Mouse (Mus musculus) thymus, postnatal 36 days (tissue): ENCODE measurements around the gene Mindy4.

ENCODE experiments used
- DNase-seq, 2 experiments: peaks; one replicate each; pipeline ENCODE4 v3.0.0; 2022; ENCODE audit warnings: mixed read lengths in 2 of 2

Gene Mindy4

GRCm38 (mm10) chr6:55313893-55314292 is 110.7 kb downstream of the Mindy4 start:
- no peak for DNase-seq

- DNase-seq: no peak
Measured at GRCm38 (mm10) chr6:55314628-55315027, 111.4 kb downstream of the Mindy4 start.

GRCm38 (mm10) chr6:55318597-55318996 is 115.4 kb downstream of the Mindy4 start:
- no peak for DNase-seq

GRCm38 (mm10) chr6:55319585-55320551 is 116.7 kb downstream of the Mindy4 start:
- no peak for DNase-seq

GRCm38 (mm10) chr6:55320894-55321293 is 117.7 kb downstream of the Mindy4 start:
- no peak for DNase-seq

GRCm38 (mm10) chr6:55321518-55321917 is 118.3 kb downstream of the Mindy4 start:
- DNase-seq: no peak

GRCm38 (mm10) chr6:55322980-55323379 is 119.8 kb downstream of the Mindy4 start:
- no peak for DNase-seq

- no peak for DNase-seq
Measured at GRCm38 (mm10) chr6:55323908-55324634, 120.9 kb downstream of the Mindy4 start.

GRCm38 (mm10) chr6:55324785-55325184 is 121.6 kb downstream of the Mindy4 start:
- DNase-seq: no peak

- DNase-seq: no peak
Measured at GRCm38 (mm10) chr6:55326299-55326698, 123.1 kb downstream of the Mindy4 start.

GRCm38 (mm10) chr6:55327326-55327725 is 124.1 kb downstream of the Mindy4 start:
- no peak for DNase-seq

- DNase-seq: no peak
Measured at GRCm38 (mm10) chr6:55328179-55328578, 125.0 kb downstream of the Mindy4 start.

GRCm38 (mm10) chr6:55331315-55331714 is 128.1 kb downstream of the Mindy4 start:
- DNase-seq: peak in 1 of 2 experiments; percentile 13

GRCm38 (mm10) chr6:55332100-55332772 is 129.1 kb downstream of the Mindy4 start:
- no peak for DNase-seq

- DNase-seq: no peak
Measured at GRCm38 (mm10) chr6:55332773-55333109, 129.6 kb downstream of the Mindy4 start.

- no peak for DNase-seq
Measured at GRCm38 (mm10) chr6:55335989-55336514, 132.9 kb downstream of the Mindy4 start, which contains the start of gene Aqp1. Gene Aqp1 (plus strand): TSS chr6:55336432.

GRCm38 (mm10) chr6:55337242-55337641 is 134.1 kb downstream of the Mindy4 start:
- no peak for DNase-seq

GRCm38 (mm10) chr6:55338077-55338476 is 134.9 kb downstream of the Mindy4 start:
- no peak for DNase-seq

- no peak for DNase-seq
Measured at GRCm38 (mm10) chr6:55338934-55339825, 136.0 kb downstream of the Mindy4 start.

GRCm38 (mm10) chr6:55341688-55342087 is 138.5 kb downstream of the Mindy4 start:
- no peak for DNase-seq

- no peak for DNase-seq
Measured at GRCm38 (mm10) chr6:55342328-55342727, 139.1 kb downstream of the Mindy4 start.

GRCm38 (mm10) chr6:55343446-55343845 is 140.3 kb downstream of the Mindy4 start:
- no peak for DNase-seq
